Mouse (Mus musculus) 3T3-L1 (cell line): ENCODE data around the gene Pdzd7.
A peak's percentile ranks its signal among the peaks of the same experiment; 100 is the strongest.
"Not testable (repeated sequence)": the region's sequence is repeated elsewhere in the genome, so short reads cannot be mapped to it uniquely, and the experiment has no call there.

Source experiments
- DNase-seq: peaks from one replicate; pipeline ENCODE4 v3.0.0-alpha.2; 2015; ENCODE audit warnings: low read depth, low spot score

Pdzd7 gene

DNA sequence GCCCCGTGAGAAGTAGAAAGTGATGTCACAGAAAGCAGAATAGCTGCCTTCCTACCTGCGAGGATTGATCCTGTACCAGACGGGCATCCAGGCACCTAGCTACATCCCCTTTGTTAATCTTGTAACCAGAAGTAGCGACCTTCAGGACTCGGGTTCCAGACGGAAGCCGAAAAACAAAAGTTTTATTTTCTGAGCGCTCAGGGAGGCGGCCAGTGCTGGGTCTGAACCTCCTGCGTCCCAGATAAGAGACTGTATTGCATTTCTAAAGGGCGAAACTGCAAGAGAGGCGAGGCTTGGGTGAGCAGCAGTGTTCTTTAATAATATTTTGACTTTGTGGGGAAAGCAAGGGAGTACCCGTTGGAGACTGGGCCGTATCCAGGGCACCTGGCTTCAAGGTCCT lies 13.3 kb upstream of the Pdzd7 start:
- no peak for DNase-seq

DNA sequence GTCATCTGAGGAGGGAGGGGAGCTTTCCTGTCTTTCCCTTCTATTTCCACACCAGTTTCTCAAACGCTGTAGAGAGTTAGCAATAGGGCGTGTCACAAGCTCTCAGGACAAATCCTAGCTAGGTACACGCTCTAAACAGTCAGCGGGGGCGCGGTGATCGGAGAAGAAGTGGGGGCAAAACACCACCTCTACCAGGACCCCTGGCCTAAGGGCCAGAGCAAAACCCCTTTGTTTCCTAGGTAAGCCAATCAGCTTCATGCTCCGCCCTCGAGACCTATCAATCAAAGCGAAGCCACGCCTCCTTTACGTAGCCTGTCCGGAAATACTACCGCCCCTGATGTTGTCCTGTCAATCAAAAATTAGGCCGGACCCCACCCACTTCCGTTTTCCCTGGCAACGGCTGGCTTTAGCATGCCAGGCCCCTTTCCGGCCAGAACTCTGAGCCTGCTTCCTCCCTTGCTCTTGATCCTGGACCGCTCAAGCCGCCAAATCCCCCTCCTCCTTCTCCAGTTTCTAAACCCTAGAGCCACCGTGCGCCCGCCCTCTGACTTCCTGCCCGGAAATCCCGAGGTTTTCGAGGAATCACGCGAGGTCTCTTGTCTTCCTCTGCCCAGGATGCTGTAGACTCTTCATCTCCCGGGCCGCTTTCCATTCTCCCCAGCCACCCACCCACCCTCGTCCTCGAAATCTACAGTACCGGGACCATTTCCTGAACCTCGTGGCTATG lies 12.8 kb upstream of the Pdzd7 start:
- peak; percentile 100 for DNase-seq

DNA sequence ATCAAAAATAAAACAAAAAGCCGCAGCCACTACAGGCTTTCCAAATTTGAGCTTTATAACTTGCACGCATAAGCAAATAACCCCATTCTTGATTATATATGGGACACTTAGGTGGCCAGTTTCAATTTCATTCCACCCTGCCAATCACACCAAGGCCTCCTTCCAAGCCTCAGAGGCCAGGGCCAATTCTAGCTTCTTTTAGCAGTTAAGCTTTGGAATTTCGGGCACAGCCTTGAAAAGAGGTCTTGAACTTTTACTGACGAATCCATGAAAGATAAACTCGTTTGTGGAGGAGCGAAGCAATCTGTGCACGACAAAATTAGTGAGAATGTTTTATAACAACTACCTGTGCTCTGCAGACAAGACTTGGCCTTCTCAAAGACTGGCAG lies 12.2 kb upstream of the Pdzd7 start:
- DNase-seq = no peak

DNA sequence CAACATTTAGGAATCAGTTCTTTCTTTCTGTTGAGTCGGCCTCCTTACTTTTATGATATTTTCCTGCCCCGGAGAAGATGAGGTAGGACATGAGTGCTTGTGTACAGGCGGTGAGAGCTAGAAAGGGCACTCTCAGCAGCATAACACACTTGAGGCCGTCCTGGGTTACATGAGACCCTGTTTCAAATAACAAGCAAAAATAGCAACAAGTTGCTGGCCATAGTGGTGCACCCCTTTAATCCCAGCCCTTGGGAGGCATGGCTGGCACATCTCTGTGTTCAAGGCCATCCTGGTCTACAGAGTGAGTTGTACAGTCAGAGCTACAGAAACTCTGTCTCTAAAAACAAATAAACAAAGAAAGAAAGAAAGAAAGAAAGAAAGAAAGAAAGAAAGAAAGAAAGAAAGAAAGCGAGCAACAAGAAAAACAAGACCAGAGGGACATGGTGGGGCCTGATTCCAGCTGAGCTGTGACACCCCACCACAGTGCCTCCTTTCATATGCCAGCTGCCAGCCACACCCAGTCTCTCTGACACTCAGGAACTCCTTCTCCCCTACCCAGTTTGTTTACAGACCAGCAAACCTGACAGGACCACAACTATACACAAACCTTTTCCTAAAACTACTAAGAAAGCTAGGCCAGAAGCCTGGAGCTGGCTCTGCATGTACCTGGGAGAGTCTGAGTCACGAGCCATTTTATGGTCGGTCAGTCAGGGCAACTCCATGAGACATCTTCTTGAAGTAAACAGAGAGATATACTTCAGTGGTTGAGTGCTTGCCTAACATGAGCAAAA lies 11.6 kb upstream of the Pdzd7 start:
- DNase-seq = peak; percentile 54

DNA sequence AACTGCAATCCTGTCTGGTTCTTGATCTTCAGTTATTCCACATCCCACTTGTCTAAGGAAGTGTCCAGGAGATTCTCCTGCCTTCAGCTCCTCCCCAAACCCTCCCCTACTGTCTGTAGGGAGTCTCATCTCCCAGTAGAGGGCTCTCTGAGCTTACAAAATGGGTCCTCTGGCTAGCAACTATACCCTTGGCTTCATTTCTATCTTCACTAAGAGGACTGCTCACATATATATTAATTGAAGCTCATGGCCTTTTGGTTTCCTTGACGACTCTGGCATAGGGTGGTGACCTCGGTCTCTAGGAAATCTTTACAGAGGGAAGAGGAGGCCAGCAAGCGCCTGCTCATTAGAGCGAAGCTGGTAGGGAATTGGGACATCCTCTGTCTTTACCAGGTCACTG lies 10.8 kb upstream of the Pdzd7 start:
- DNase-seq = peak; percentile 93

DNA sequence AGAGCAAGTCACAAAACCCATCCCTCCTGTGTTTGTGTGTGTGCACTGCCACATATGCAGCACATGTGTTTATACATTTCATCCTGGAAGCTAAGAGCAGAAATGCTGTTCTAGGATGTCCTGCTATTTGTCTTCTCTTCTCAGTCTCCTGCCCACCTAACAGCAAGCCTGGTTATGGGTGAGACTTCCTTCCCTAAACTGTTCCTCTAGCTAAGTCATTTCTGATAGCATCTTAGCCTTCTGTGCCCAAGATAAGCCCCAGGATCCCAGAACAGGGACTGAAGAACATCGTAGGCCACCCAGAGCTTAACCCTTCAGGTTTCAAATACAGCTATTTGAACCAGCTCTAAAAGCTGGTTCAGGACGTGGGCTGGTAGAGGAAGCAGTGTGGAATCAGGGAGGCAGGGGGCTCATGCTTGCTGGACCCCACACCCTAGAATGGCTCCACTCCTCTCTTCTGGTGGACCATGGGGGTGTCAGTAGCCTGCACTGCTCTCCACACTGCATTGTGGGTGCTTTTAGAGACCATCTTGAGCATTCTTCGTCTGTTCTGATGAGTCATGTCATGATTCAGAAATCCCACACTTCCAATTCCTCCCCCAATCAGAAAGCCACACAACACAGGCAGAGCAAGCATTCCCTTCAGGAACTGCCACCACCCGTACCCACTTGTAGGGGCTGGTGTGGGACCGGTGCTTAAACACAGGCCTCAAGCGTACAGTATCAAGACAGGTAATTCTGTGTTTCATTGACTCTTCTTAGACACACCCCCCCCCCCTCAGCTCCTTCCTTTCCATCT lies 9.6 kb upstream of the Pdzd7 start:
- DNase-seq = peak; percentile 91

DNA sequence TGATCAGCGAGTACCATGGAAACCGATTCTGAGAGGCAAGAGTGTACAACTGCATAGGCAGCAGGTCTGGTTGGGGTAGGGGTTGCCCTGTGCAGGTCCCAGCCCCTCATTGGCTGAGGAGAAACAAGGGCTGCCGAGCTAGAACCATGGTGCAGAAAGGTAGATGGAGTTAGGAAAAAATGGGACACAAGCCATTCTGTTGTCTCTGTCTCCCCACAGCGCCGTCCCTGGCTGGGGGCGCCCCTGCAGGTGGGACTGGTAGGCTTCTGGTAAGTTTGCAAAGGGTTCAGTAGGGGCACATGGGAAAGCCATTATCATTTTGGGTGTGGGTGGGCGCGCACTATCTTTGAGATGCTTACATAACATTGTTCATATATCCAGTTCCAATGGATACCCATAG lies 7.9 kb upstream of the Pdzd7 start:
- no peak for DNase-seq

DNA sequence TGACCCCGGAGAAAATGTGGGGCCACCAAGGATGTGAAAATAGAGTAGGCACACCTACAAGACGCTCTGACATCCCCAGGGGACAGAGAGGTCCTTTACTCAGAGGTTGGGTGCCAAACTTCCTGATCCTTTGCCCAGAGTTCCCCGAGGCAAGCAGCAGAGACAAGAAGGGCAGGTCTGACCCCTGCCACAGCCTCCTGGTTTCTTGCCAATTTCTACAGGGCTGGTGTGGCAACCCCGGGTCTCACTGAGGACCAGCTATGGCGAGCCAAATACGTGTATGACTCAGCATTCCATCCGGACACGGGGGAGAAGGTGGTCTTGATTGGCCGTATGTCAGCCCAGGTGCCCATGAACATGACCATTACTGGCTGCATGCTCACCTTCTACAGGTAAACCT lies 4.0 kb upstream of the Pdzd7 start:
- DNase-seq = no peak

DNA sequence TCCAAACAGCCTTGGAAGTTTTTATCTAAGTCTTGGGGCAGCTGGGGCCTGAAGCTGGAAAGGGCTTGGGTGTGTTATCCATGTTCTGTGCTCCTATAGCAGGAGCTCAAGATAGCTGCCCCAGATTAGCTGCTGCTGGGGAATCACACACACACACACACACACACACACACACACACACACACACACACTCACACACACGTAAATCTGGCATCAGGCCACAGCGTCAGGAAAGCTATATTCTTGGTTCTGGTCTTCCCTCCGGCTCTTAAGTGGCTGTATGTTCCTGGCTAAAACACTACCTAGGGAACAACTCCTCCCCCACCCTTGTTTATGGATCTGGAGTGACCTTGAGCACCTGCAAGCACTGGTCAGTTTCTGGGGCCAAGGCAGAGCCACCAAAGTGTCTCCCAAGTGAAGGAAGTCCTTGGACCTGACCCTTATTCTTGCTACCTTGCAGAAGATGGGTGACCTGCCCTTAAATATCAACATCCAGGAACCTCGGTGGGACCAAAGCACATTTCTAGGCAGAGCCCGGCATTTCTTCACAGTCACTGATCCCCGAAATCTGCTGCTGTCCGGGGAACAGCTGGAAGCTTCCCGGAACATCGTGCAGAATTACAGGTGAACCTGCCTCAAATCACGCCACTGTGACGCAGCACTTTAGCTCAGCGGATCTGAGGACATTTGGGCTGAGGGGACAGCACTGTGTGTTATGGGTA lies 3.3 kb upstream of the Pdzd7 start:
- DNase-seq = no peak

DNA sequence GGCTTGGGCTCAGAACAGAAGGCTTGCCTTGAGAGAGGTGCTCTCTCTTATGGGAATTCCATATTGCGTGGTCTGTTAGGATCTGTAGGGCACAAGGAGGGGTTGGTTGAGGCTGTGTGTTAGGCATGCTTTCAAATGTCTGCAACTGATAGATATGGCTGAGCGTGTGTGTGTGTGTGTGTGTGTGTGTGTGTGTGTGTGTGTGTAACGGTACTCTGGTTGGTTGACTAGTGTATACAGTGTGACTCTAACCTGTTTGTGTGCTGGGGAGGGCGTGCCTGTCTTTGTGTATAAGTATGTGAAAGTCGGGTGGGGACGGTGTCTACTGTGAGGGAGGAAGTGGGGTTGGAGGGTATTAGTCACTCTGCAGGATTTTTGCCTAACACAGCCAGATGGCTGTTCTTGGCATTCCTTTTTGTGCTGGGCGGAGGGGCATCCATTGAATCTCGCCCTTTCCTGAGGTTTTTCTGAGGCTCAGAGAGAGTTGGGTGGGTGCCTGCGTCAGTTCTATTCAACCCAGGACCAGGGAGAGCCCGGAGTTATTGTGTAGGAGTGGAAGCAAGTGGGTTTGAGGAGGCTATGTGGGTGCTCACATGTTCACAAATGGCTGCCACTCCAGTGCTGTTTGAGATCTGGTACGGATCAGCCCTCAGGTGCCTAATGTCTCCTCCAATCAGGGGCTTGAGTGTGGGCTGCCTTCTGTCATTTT lies 2.6 kb upstream of the Pdzd7 start:
- DNase-seq = peak; percentile 97

DNA sequence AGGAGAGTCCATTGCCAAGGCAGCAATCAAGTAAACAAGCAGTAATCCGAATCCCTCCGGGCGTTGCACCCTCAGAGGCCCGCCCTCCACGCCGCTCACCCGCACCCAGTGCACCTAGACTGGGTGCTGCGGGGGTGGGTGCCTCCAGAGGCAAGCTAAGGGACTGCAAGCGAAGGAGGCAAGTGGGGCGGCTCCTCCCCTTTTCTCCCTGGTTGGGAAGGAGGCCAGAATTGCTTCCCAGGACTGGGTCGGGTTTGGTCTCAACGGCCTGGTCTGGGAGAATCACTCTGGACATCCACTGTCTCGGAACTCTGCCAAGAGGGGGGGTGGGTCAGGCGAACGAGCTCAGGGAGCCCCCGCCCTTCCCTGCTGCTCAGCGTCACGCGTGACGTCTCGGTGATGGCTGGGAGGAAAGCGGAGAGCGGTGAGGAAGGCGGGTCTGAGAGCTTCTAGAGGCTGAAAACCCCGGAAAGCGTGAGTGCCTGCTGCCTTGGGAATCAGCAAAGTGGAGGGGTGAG lies 2.0 kb upstream of the Pdzd7 start, which contains the start of gene Sfxn3:
TSS of gene Sfxn3 (plus strand) at position 87 of the 518 bp plus-strand sequence.
- peak; percentile 99 for DNase-seq

DNA sequence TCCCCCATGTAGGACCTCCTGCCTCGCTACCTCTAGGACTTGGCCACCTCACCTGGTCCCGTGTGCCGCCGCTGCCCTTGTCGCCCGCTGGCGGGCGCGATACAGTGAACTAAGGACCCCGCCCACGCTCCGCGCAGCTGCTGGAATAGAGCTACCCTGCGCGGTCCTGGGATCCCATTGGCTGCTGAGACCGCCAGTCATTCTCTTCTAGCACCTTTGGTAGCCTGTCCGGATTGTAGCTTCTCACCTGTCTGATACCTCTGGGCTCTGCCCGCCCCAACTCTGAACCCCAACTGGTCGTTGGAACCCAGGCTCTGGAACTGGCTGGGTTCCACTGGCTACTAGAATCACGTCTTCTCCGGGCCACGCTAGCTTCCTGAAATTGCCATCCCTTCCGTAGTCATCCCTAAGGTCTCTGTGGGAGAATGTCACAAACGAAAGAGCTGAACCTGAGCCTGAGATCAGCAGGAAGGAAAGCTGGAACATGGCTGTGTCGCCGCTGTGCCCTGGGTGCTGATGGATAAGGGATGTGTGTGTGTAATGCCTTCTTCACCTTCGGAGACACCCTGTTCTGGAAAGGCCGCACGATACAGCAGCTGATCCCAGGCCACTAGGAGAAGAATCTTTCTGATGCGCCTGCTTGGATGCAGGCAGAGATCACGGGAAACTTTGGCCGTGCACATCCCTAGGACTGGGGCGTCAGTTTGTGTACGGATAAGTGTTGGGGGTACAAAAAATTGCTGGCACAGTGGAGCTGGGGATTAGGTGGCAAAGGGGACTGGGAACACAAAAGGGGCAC lies 1.2 kb upstream of the Pdzd7 start:
- DNase-seq = peak; percentile 87

DNA sequence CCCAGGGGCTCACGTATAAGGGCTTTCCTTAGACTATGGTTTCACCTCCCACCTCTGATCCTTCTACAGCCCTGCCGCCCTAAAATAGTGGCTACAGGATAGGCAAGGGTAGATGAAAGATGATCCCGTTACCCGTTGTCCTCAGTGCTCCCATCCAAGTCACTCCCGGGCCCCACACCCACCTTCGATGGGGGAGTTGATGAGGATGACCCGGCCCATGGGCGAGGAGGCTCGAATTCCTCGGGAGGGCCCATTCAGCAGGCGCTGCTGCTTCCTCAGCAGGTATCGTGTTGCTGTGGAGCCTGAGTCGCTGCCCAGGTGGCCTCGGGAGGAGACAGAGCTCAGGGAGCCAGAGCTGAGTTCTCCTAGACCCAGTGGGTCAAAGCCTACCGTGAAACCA lies 281 bp downstream of the Pdzd7 start:
- no peak for DNase-seq

DNA sequence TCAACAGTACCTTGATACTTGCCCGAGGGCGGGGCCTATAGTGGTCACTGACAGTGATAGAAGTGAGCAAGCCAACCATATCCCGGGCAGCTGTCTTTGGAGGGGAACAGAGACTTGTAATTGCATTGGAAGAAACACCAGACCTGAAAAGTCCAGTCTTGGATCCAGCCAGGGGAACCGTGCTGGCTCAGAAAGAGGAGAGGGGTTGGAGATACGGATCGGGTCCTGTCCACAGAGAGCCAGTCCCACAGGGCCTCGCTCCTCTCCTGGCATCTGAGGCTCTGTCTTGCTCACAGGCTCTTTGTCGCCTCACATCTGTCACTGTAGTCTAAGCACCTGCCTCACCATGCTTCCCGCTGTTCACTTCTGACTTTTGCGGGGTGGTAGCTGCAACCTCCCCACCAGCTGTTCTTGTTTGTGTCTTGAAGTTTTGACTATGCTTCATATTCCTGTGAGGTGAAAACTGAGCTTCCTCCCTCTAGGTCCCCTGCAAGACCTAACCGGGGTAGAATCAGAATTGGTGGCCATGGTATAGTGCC lies 1.1 kb downstream of the Pdzd7 start:
- DNase-seq = no peak

DNA sequence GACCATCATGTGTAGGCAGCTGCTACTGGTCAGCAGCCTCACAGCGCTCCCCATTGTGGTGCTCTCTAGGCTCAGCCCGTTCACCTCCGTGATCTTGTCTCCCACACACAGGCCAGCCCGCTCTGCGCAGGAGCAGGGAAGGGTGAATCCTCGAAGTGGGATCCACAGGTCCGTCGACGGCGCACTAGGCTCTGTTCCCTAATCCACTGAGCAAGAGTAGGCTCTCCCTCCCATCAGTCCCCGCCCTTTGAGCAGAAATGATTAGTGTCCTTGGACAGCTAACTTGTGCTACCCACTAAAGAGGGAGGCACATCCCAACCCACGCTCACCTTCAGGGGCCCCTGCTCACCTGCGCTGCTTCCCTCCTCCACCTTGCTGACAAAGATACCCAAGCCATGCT lies 5.3 kb downstream of the Pdzd7 start:
- no peak for DNase-seq

DNA sequence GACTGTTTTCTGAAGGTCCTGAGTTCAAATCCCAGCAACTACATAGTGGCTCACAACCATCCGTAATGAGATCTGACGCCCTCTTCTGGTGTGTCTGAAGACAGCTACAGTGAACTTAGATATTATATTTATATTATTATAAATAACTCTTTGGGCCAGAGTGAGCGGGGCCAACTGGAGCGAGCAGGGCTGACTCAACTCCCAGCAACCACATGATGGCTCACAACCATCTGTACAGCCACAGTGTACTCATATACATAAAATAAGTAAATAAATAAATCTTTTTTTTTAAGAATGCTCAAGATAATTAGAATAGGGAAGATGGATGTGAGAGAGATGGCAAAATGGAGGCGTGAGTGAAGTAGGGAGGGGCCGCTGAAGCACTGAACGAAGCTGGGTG lies 7.3 kb downstream of the Pdzd7 start:
- DNase-seq = not testable (repeated sequence)

DNA sequence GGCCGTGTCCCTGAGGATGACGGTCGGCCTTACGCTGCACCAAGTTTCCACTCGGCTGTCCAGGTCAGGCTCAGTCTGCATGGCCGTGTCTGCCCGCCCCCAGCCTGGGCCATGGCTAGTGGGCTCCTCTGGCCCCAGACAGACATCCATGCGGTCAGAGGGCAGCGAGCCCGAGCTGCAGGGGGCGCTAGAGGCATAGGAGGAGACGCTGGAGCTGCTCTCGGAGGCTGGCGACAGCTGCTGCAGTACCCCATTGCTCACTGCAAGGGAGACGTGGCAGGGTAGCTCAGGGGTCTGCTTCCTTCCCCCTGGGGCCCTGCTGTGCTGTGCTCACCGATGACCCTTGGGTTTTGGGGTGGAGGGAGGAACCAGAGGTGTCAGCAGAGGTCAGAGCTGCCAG lies 8.7 kb downstream of the Pdzd7 start:
- DNase-seq = peak; percentile 41

DNA sequence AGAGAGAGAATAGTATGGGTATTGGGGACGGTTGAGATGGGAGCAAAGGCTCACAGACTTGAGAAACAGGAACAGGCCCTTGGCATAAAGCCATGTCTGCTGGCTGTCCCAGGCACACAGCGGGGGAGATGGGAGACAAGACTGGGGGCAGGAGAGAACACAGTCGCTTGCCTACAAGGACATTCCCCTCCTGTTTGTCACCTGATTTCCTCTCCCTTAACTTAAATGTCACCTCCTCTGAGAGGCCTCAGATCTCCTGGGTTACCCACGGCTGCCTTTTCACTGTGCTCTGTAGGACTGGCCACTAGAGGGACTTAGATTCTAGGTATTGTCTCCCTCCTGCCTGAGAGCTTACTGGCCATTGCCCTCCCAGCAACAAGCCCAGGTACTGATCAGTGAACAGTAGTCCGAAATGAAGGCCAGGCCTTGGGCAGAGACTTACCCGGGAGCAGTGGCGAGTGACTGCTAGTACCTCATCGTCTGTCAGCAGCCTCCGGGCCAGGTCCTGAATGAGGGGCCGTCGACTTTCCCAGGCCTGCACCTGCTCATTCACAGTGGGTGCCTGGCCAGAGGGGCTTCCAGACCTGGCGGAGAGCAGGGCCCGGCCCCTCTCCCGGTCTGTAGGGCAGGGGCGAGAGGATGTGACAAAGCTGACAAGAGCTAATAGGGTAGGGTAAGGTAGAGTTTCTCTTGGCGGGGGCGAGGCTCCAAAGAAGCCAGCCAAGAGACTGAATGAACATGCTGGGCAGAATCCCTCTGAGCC lies 12.8 kb downstream of the Pdzd7 start:
- peak; percentile 69 for DNase-seq

DNA sequence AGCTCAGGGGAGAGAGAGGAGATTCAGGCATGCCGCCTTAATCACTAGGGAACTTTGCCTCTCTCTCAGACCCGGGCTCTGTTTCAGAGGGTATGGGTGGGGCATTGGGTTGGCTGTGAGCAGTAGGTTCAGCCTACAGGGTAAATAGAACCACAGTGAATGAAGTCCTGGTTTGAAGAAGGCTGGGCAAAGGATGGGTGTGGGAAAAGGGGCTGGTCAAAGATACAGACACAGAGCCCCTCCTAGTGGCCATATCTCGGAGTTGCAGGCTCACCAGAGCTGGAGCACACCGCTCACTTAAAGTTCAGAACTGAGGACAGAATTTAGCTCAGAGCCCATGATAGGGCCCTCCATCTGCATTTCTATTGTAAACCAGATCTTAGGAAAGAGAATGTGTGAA lies 13.7 kb downstream of the Pdzd7 start:
- DNase-seq = peak; percentile 97
